10 mouse cellular contexts compared by ENCODE assay signal in genomic region chr16:56231300-56231699, GRCm38 (mm10). TPM values are rescaled to one million over a fixed set of nuclear protein-coding genes. Genes with fewer than 3 reads are reported as not detected.
DNase-seq lines count a peak whose midpoint lies in the region; ATAC-seq and TF ChIP-seq lines count a peak whose summit lies in the region.
"Had no signal": no experiment of that assay in that cellular context is flagged by ENCODE, and none has a peak within 500 bp of the region (broad histone marks: within the 10 kb centered on the region; RNA-seq: fewer than 3 reads in every experiment).

No protein-coding gene starts in this region.

- peak; percentile 7 for DNase-seq in gastrocnemius, adult 18-20 months (ENCODE audit: low spot score)
- no peak for DNase-seq in gastrocnemius, postnatal 25 days
- no peak for DNase-seq in midbrain, postnatal 0 days (ENCODE audit: low spot score)
- DNase-seq in embryo, embryonic 9.5 days (ENCODE audit: extremely low spot score), result peak; percentile 8
- peak; percentile 31 for DNase-seq in lung, postnatal 10 days
- DNase-seq in spleen, postnatal 36 days (ENCODE audit: low spot score in 2 of 2), result no peak
- DNase-seq in heart, adult 8-10 months (ENCODE audit: low spot score), result no peak

- no peak overlapping the region for H3K27ac ChIP-seq in midbrain, postnatal 0 days (ENCODE audit: low read depth, low read length)
- no peak overlapping the region for H3K27ac ChIP-seq in midbrain, embryonic 13.5 days
- H3K27ac ChIP-seq: heart, embryonic 13.5 days had no signal

- no peaks in the 10 kb centered on the region for H3K27me3 ChIP-seq in midbrain, postnatal 0 days (ENCODE audit: insufficient read depth, low read length)
- H3K27me3 ChIP-seq in midbrain, embryonic 13.5 days, result no peaks in the 10 kb centered on the region
- H3K27me3 ChIP-seq: heart, embryonic 13.5 days; megakaryocyte, embryonic 14.5 days had no signal

- no peak overlapping the region for H3K4me3 ChIP-seq in midbrain, postnatal 0 days (ENCODE audit: low read depth, low read length)
- no peak overlapping the region for H3K4me3 ChIP-seq in midbrain, embryonic 13.5 days (replicated peaks)
- H3K4me3 ChIP-seq: heart, embryonic 13.5 days; megakaryocyte, embryonic 14.5 days had no signal

- no peaks in the 10 kb centered on the region for H3K9me3 ChIP-seq in midbrain, postnatal 0 days (ENCODE audit: low read length)
- H3K9me3 ChIP-seq in midbrain, embryonic 13.5 days, result no peaks in the 10 kb centered on the region
- H3K9me3 ChIP-seq: heart, embryonic 13.5 days; megakaryocyte, embryonic 14.5 days had no signal

- peaks cover 2% of the 10 kb centered on the region; the same call in 1 of the 2 replicates for H3K36me3 ChIP-seq in midbrain, postnatal 0 days (ENCODE audit: insufficient read depth, low read length)
- H3K36me3 ChIP-seq in midbrain, embryonic 13.5 days, result peaks cover 13% of the 10 kb centered on the region

- no peak overlapping the region for H3K9ac ChIP-seq in midbrain, postnatal 0 days (replicated peaks; ENCODE audit: low read length, poor library complexity, severe bottlenecking)
- H3K9ac ChIP-seq in midbrain, embryonic 13.5 days (replicated peaks), result no peak overlapping the region
- H3K9ac ChIP-seq: heart, embryonic 13.5 days had no signal

- no peak for ATAC-seq in midbrain, postnatal 0 days (ENCODE audit: low FRiP score)
- no peak for ATAC-seq in midbrain, embryonic 13.5 days

- TF ChIP-seq CTCF in midbrain, postnatal 0 days (IDR thresholded peaks at IDR 0.05), result peak; percentile 40

- H3K4me1 ChIP-seq in midbrain, postnatal 0 days (ENCODE audit: insufficient read depth, low read length), result no peaks in the 10 kb centered on the region
- H3K4me1 ChIP-seq in midbrain, embryonic 13.5 days (replicated peaks), result no peaks in the 10 kb centered on the region
- H3K4me1 ChIP-seq: megakaryocyte, embryonic 14.5 days had no signal

- H3K4me2 ChIP-seq in midbrain, postnatal 0 days (ENCODE audit: low read depth, low read length, poor library complexity, severe bottlenecking), result no peak overlapping the region
- no peak overlapping the region for H3K4me2 ChIP-seq in midbrain, embryonic 13.5 days (replicated peaks)
- H3K4me2 ChIP-seq: heart, embryonic 13.5 days had no signal

- WGBS in midbrain, postnatal 0 days, result 60% methylated on average over 10 of the region's 10 CpGs
- 57% methylated on average over 10 of the region's 10 CpGs for WGBS in midbrain, embryonic 13.5 days

RNA-seq across cellular contexts. Expression of gene Impg2, which starts 27.2 kb away (rescaled TPM):
- not detected for total RNA-seq in gastrocnemius, adult 18-20 months (2021)
- total RNA-seq in gastrocnemius, postnatal 25 days (2021), result under 1 TPM; 0.10 to 0.13 TPM
- 0.38 and 0.61 TPM in 2 replicates for total RNA-seq in midbrain, postnatal 0 days (2014; rRNA removed)
- 0.10 and 0.27 TPM in 2 replicates for polyA plus RNA-seq in midbrain, postnatal 0 days (2015; fragmentation: Nextera tagmentation; extraction: Ambion mirVana)
- 0.23 and 0.28 TPM in 2 replicates for polyA plus RNA-seq in midbrain, embryonic 13.5 days (2015; fragmentation: Nextera tagmentation; extraction: Ambion mirVana)
- under 1 TPM in 3 of 4 experiments, not detected in 1; 0.11 to 0.16 (median 0.12) TPM for total RNA-seq in heart, adult 8-10 months (2022)

Comparison
In these comparisons a context has a peak if more than half of its experiments do, and no peak if none do; other contexts are left out.
1. DNase-seq: peak in gastrocnemius, adult 18-20 months (single experiment), embryo, embryonic 9.5 days (single experiment) and lung, postnatal 10 days (single experiment); none in gastrocnemius, postnatal 25 days (single experiment), midbrain, postnatal 0 days (single experiment), spleen, postnatal 36 days (0 of 2) and heart, adult 8-10 months (single experiment).